Mouse (Mus musculus) layer of hippocampus, adult 2 months (tissue): ENCODE data around the gene Rb1. TPM values are rescaled to one million over a fixed set of nuclear protein-coding genes. Genes with fewer than 3 reads are reported as not detected.

Source experiments
- DNase-seq, 2 experiments: peaks; one replicate each; pipeline ENCODE4 v3.0.0; 2022; ENCODE audit warnings: low spot score in 2 of 2
- H3K27ac ChIP-seq: fragments of 200-600 bp; 2 replicates; pipeline ENCODE4 v1.8.1; 2022
- H3K4me3 ChIP-seq: fragments of 200-600 bp; 2 replicates; pipeline ENCODE4 v1.8.1; 2022; ENCODE audit warnings: mild to moderate bottlenecking
- CTCF ChIP-seq: fragments of 200-600 bp; conservative IDR thresholded peaks from 2 replicates; pipeline ENCODE4 v1.8.1; 2022; ENCODE audit warnings: antibody characterized with exemption, mild to moderate bottlenecking, moderate library complexity
- long read RNA-seq, 2 experiments: library from polyadenylated mRNA; stranded (forward); transcript quantifications; one replicate each; pipeline ENCODE4 v2.0.0; 2021; ENCODE audit warnings: borderline mapping rate in 2 of 2
- total RNA-seq, 2 experiments: library from RNA; stranded (reverse); gene quantifications; 2 replicates each; pipeline ENCODE4 v1.2.3; 2021

The Rb1 gene
- 10 to 100 TPM; 32.0 to 40.5 TPM for total RNA-seq
- long read RNA-seq, experiment 1, full-length matches to known transcripts: 8 of 15 reads
- long read RNA-seq, experiment 1, partial matches to known transcripts: 2 of 15 reads
- long read RNA-seq, experiment 1, other reads (novel, unspliced or antisense): 5 of 15 reads
- long read RNA-seq, experiment 2, full-length matches to known transcripts: 18 of 32 reads
- long read RNA-seq, experiment 2, partial matches to known transcripts: 5 of 32 reads
- long read RNA-seq, experiment 2, other reads (novel, unspliced or antisense): 9 of 32 reads

DNA sequence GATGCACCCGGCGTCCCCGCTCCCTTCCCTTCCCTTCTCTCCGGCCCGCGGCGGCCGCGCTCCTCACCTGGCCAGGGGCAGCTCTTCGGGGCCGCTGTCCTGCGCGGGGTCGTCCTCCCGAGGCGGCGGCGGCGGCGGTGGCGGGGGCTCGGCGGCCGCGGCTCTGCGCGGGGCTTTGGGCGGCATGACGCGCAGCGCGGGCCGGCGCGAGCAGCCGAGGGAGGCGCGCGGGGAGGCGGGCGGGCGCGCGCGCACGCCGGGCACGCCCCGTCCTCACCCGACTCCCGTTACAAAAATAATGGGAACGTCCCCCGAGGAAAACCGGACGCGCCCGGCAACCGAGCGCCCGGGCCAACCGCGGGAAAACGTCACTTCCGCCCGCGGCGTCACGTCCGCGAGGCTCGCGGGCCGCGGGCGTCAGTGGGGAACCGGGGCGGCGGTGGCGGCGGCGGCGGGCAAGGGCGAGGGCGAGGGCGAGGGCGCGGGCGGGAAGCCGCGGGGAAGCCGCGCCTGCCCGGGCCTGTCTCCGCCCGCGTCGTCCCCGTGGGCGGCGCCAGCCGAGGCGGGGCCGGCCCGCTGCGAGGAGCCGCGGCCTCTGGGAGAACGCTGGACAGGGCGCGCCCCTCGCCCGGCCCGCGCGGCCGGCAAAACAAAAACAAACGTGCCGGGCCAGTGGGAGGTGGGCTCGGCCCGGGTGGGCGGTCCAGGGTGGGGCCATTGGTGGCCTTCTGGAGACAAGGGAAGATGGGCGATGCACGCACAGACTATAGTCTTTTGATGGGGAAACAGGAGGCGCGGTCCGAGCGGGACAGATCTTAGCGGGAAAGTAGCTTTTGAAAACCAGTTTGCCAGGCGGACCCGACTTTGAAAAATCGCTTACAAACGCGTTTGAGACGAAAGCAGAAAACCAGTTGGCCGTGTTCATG lies at the start of gene Rb1:
Gene Rb1, minus strand, starts transcription at position 367 of the 926 bp plus-strand sequence.
- TF ChIP-seq CTCF: no peak

DNA sequence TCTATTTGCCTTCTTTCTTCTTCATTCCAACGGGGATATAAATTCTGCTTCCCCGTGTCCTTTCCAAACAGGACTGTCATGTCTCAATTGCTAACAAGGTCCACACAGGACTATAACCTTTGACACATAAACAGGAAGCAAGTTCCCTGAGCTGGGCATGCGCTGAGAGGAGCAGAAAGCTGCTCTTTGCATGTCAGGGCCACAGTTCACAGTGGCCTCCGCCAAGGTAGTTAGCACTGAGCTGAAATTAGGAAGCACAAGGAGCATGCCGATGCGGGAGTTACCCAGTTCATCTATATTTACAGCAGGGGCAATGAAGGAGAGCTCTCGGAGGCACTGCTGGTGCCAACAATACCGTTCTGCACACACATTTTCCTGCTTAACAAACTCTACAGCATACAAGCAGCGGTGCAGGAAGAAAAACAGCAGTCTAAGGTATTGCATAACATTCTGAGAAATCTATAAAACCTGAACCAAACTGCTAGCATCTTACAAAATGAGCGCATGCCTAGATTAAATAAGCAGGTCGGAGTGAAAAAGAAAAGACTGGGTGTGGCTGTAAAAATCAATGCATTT lies 48.8 kb upstream of the Rb1 start:
- H3K27ac ChIP-seq: peak overlapping the region; percentile 81

More for the DNA sequence above, at the start of gene Rb1:
- Histone ChIP-seq H3K27ac (peak within 1 kb of the TSS; percentile 95), H3K4me3 (peak within 1 kb of the TSS; percentile 88)
- DNase-seq: peak; percentile 74 to 84

DNA sequence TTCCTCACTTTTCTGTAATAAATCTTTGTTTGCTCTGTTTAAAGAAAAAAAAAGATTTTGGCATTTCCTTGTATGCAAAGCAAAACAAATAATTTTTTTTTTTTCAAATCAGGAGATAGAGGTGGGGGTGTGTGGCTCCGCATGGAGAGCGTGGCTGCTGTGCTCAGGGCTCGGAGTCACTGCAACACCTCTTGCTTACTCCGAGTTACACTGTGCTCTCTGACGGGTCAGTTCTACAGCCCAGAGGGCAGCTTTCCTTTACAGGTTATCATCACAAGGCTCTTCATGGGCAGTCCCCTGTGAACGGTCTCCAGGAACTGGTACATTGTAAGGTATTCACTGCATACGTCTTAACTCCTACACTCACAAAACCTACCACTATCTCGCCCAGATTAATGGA lies 48.0 kb upstream of the Rb1 start:
- no peak for DNase-seq
- TF ChIP-seq CTCF: no peak
- H3K4me3 ChIP-seq: no peak overlapping the region; the same call in 1 of the 2 replicates
- peak overlapping the region; percentile 81; the same call in 1 of the 2 replicates for H3K27ac ChIP-seq

More for the DNA sequence above, 48.8 kb upstream of the Rb1 start:
- peak overlapping the region; percentile 26; the same call in 1 of the 2 replicates for H3K4me3 ChIP-seq
- DNase-seq: no peak
- no peak for TF ChIP-seq CTCF

DNA sequence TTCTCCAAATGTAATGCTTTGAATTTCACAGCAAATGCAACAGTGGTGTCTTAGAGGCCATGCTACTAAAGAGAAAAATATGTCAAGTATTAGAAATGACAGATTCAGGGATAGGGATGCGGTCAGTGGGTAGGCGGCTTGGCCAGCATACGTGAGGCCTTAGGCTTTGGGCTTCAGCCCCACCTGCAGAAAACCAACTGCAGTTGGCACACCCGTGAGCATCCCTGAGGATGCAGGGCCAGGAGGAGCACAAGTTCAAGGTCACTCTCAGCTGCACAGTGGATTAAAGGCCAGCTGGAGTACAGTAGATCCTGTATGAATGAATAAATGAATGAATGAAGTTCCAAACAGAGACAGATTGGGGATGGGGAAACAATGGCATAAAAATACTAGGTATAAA lies 47.4 kb upstream of the Rb1 start:
- no peak overlapping the region for H3K4me3 ChIP-seq
- H3K27ac ChIP-seq: peak overlapping the region; percentile 53; the same call in 1 of the 2 replicates

DNA sequence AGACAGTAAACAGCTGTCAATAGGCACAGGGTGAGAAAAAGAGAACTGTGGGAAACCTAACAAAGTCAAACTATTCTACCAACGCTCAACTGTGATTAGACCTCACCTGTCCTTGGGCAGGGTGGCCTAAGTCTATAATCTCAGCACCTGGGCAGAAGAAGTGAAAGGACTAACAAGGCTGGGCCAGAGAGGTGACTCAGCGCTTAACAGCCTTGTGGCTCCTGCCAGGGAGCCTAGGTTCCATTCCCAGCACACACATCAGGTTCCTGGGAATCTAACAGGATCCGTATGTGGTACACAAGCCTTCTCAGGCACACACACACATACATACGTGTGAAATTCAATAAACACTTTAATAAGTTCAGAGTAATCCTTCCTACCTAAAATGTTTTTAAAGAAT lies 46.0 kb upstream of the Rb1 start:
- TF ChIP-seq CTCF: no peak
- Histone ChIP-seq H3K27ac (no peak overlapping the region), H3K4me3 (no peak overlapping the region)
- no peak for DNase-seq

More for the DNA sequence above, 47.4 kb upstream of the Rb1 start:
- no peak for DNase-seq
- no peak for TF ChIP-seq CTCF

DNA sequence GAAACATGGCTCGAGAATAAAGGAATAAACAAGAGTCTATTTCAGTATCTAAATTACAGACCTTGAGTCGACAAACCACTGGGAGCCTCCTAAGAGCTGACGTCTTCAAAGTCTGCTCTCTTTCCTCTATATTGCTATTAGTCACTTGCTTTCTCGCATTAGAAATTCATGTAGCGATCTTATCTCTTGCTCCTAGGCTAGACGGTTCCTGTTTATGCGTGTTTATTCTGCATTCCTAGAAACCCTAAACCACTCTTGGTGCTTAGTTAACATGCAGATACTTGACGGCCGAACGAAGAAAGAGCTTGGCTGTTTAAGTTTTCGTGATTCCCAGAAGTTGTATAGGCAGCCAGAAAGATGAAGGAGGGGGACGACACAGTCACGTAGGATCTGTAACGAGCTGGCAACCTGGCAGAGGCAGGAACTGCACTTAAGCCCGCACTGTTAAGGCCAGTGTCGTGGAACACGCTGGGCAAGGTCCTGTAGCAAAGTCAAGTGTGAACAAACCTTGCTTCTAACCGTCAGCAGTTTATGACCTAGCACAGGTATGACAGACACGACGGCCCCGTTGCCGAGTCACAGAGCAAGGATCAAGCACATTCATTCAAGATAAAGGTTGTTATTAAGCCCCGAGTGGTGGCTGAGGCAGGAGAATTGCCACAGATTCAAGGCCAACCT lies 45.2 kb upstream of the Rb1 start:
- H3K27ac ChIP-seq: peak overlapping the region; percentile 61; the same call in 1 of the 2 replicates
- no peak for TF ChIP-seq CTCF
- no peak for DNase-seq
- peak overlapping the region; percentile 5; the same call in 1 of the 2 replicates for H3K4me3 ChIP-seq

DNA sequence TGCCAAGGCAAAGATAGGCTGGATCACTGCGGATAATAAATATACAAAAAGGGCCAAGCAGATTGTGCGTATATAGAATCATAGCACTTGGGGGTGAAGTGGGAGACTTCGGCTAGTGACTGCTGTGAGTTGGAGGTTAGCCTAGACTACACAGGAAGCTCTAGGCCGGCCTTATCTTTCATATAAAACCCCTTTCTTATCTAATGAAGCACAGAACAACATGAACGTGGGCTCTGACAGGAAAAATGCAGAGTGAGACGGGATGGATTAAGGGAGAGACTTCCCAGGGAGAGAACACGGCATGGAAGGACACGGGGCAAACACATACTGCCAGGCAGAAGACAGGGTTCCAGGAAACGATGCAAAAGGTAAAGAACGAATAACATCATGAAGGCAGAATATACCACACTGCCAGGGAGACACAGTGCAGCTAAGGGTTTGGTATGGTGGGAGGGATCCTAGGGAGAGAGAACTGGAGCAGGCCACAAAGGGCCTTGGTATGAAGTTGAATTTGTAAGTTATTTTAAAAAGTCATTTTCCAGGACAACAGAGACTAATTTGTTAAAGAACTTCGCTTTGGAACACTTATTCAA lies 44.6 kb upstream of the Rb1 start:
- H3K27ac ChIP-seq: peak overlapping the region; percentile 61
- TF ChIP-seq CTCF: no peak
- DNase-seq: no peak
- peak overlapping the region; percentile 5; the same call in 1 of the 2 replicates for H3K4me3 ChIP-seq

DNA sequence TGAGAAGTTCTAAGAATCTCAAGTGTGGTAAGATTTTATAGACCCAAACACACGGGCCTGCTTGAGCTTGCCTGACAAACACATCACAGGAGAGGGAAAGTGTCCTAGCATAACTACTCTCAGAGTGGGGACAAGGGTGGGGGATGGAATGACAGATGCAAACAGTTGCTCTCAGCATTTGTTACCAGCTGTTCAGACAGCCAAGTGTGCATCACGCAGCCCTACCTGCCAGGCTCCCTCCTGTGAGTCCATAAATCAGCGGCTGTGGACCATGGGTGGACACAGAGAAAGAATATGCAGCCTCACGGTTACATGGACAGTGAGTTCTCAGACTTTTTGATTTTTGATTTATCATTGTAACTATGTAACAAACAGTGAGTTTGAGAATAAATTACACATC lies 44.0 kb upstream of the Rb1 start:
- DNase-seq: no peak
- Histone ChIP-seq H3K27ac (peak overlapping the region; percentile 61), H3K4me3 (no peak overlapping the region)
- TF ChIP-seq CTCF: no peak

DNA sequence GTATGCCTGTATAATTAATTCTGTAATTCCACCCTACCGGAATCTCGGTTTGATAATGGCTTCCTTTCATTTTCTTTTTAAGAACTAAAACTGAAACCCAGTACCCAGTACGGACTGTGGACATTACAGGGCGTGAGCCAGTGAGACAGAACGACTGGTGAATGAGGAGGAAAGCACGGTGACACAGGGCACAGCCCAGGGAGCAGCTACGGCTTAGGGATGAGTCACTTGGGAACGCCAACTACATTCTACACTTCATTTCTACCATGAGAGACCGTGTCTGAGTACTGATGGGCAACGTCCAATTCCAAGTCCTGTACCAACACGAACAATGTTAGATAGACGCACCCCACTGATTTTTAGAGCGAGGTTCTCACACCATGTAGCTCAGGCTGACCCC lies 43.3 kb upstream of the Rb1 start:
- Histone ChIP-seq H3K4me3 (no peak overlapping the region), H3K27ac (peak overlapping the region; percentile 61; the same call in 1 of the 2 replicates)
- DNase-seq: no peak
- TF ChIP-seq CTCF: no peak

DNA sequence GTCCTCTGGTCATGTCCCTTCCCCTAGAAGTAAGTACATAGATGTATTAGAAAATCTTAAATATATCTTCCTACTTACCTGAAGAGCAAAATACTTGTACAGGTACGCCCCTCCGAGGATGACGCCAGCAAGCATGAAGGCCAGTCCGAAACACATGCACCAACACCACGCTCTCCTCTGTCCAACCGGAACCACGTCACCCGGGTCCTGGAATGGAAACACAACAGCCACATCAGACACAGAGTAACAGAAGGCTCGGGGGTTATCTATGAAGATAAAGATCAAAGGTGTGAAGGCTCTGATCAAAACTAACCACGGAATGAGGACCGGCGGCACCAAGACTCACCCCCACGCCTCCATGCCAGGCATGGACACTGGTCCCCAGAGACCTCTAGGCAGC lies 42.6 kb upstream of the Rb1 start:
- DNase-seq: no peak
- H3K27ac ChIP-seq: peak overlapping the region; percentile 39; the same call in 1 of the 2 replicates
- no peak for TF ChIP-seq CTCF
- no peak overlapping the region for H3K4me3 ChIP-seq

DNA sequence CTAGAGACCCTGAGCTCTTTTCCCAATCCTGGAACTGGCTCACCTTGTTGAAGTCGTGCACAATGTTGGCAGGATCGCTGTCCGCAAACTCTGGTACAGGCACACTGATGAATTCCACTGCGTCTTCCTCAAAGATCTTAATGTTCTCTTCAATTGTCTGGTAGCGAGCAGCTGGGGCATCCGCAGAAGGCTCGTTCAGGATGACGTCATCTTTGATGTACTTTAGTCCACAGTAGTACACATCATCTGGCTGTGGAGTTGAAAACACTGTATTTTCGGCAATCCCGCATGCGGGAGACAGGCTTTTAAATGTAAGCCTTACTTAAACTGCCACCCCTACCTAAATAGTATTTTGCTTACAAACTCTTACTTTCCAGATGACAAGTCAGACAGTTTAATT lies 40.7 kb upstream of the Rb1 start:
- peak in 1 of 2 experiments; percentile 49 for DNase-seq
- H3K4me3 ChIP-seq: no peak overlapping the region
- peak overlapping the region; percentile 37; the same call in 1 of the 2 replicates for H3K27ac ChIP-seq
- TF ChIP-seq CTCF: no peak

DNA sequence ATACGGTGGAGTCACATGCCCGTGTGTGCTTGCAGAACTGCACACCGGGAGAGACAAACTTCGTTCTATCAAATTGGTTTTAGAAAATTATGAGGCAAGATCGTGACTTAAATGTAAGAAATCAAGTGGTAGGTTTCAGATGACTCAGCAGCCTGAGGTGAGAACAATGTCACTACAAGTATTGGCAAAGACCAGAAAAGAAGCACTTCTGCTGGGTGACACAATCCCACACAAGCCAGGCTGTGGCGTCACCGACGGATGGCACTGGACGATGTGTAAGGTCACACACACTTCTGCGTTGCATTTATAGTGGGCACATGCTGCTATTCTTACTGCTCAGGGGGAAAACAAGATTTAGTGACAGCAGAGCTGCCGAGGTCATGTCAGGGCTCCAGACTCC lies 38.2 kb upstream of the Rb1 start:
- 0 out of 2 replicates have a peak overlapping the region, but pooled peaks have one; percentile 1 for H3K27ac ChIP-seq
- H3K4me3 ChIP-seq: no peak overlapping the region
- no peak for TF ChIP-seq CTCF
- DNase-seq: no peak
